Mouse (Mus musculus) A20 (cell line): ENCODE data around the gene Ntng1.

ENCODE experiments used
- DNase-seq: peaks from one replicate; pipeline ENCODE4 v3.0.0-alpha.2; 2011; ENCODE audit warnings: low read depth, low spot score

Gene Ntng1

DNA sequence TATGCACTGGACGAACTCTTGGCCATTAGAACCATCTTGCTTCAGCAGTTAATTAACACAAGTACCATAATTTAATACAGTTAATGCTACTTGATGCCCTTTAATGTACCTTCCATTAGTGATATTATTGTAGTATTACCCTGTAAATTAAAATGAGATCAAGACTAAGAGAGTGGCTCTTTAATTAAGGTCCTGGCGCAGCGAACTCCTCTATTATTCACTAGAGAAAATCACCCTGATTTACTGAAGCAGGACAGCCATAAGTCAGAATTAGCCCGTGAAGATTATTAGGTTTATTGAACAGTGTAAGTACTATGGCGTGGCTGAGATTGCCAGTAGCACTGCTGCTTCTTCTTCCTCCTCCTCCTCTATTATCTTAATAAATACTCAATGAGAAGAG lies 212.8 kb downstream of the Ntng1 start:
- DNase-seq, result no peak

- DNase-seq, result no peak
These were observed 220.0 kb downstream of the Ntng1 start for GRCm38 (mm10) chr3:109923788-109924187.

DNA sequence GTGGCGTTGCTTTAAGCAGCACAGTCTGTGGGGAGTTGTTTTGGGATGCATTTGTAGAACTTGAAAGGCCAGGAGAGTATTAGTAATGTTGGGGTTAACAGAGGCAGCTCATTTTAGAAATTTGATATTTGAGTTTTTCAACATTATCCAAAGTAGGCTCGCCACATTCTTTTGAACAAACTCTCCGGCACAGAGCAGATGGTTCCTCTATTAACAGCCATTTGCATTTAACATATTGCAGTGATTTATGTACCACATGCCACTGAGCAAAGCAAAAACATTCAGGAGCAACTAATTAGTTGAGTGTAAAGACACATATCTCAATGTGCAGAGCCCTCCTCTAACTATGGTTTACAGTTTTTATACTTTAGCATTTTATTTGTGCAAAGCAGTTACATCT lies 224.8 kb downstream of the Ntng1 start:
- no peak for DNase-seq

- no peak for DNase-seq
These were observed 225.7 kb downstream of the Ntng1 start for GRCm38 (mm10) chr3:109917926-109918694.

GRCm38 (mm10) chr3:109917077-109917476 lies 226.7 kb downstream of the Ntng1 start:
- DNase-seq, result no peak

- no peak for DNase-seq
These were observed 229.6 kb downstream of the Ntng1 start for GRCm38 (mm10) chr3:109914226-109914625.

DNA sequence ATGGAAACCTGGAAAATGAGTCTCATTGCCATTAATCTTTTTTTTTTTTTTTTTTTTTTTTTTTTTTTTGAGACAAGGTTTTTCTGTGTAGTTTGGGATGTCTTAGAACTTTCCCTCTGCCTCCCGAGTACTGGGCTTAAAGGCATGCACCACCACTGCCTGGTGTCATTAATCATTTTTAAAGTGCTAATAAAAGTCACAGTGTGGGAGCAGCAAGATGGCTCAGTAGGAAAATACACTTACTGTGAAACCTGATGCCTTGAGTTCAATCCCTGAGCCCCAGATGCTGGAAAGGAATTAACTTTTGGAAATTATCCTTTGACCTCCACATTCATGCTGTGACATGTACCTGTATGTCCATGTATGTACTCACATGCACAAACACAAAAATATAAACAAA lies 253.2 kb downstream of the Ntng1 start:
- DNase-seq, result no peak

DNA sequence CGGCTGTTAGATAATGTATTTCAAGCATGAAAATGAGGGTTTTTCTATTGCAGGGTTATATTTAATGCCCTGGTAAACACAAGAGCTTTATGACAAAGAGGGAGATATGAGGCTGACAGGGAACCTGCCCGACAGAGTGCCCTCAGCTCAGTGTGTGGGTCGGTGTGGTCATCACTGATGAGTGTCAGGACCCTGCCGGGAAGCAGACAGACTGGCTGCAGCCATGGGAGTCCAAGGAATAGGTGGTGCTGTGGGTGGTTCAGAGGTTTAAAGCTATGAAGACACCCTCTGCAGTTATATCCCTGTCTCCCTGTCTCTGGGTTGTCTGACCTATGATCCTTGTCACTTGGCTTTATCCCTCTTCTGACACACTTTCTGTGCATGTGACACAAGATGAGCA lies 258.1 kb downstream of the Ntng1 start:
- DNase-seq, result no peak

- no peak for DNase-seq
These were observed 264.8 kb downstream of the Ntng1 start for GRCm38 (mm10) chr3:109879061-109879460.

GRCm38 (mm10) chr3:109871986-109872385 lies 271.8 kb downstream of the Ntng1 start:
- DNase-seq, result no peak

DNA sequence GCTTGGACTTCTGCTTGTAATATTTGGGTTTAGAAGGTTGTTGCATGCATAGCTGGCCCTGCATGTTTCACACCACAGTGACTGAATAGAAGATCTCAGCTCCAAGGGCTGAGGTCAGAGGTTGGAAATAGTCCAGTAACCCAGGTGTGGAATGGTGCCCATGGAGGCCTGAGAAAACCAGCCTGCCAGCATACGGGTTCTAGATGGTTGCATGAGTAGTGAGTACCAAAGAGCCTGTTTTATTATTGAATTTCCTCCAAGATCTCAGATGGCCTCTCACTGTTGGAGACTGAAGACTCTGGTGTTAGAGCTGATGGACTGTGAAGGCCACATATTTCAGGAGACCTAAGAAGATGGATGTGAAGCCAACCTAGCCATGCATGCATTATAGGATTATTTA lies 285.5 kb downstream of the Ntng1 start:
- DNase-seq, result no peak

- DNase-seq, result no peak
These were observed 289.2 kb downstream of the Ntng1 start for GRCm38 (mm10) chr3:109854449-109855155.

- no peak for DNase-seq
These were observed 297.2 kb downstream of the Ntng1 start for GRCm38 (mm10) chr3:109846660-109847059.

- DNase-seq, result no peak
These were observed 318.0 kb downstream of the Ntng1 start for GRCm38 (mm10) chr3:109825806-109826205.

DNA sequence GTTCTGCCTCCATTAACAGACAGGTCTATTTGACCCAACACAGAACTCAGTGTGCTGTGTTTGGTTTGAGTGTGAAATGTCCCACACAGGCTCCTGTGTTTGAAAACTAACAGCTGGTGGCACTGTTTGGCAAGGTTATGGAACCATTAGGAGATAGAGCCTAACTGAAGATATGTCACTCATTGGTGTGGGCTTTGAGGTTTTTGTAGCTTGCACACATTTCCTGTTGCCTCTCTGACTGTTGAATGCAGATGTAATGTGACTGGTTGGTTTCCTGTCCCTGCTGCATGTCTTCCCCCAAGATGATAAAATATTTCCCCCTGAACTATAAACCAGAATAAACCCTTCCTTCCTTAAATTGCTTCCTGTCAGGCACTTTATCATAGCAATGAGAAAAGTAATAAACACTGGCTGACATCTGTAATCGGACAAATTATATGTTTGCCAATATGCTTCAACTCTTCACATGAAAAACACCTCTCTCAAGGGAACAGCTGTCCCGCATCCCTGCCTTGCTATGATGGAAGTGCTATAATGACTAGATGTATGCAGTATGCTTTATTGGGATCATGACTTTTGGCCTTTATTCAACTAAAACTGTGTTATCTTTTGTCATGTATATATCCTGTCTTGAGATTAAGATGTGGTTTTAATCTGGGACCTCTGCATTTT lies 320.9 kb downstream of the Ntng1 start:
- no peak for DNase-seq

- no peak for DNase-seq
These were observed 324.8 kb downstream of the Ntng1 start for GRCm38 (mm10) chr3:109818821-109819685.

DNA sequence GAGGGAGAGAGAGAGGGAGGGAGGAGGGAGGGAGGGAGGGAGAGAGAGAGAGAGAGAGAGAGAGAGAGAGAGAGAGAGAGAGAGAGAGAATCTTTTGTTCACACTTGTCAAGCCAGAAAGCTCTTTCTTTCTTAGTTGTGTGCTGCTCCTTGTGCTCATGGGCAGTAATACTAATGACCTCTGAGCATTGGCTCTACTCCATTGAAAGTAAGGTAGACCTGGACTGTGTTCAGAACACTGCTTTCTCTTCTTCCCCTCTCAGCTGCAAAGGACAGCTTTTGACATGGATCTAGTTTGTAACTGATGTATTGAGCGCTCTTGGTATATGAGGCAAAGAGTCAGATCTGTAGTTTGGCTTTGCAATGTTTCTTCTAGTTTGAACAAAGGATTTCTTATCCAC lies 334.7 kb downstream of the Ntng1 start:
- no peak for DNase-seq

DNA sequence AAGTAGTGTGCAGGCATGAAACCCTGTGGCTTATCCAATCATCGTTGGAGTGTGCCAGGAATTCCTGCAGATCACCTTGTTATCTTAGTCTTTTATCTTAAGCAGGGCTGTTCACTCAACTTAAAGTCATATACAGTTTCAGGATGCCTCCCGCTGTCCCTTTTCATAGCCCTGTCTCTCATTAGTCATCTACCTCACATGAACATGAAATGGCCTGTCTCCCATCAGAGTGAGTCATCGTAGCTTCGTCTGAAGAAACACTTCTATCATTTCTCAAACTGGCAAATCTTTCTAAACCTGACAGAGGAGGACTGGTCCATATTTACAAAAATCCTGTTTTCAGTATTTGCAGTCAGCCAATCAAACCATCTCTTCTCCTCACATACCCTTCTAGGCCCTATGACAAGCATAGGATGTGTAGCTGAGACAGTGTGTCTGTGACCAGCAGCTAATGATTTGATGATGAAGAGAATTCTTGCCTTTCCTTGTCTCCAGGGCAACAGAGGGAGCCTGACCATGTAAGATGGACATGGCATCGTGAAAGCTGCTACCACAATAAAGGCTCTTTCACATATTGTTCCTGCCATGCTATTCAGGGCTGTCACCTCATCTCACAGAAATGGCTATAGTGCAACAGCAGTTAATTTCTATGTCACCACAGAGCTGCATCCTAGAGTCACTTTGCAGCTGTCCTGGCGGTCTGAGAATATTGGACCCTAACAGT lies 336.4 kb downstream of the Ntng1 start:
- no peak for DNase-seq

- DNase-seq, result no peak
These were observed 339.7 kb downstream of the Ntng1 start for GRCm38 (mm10) chr3:109804145-109804544.

DNA sequence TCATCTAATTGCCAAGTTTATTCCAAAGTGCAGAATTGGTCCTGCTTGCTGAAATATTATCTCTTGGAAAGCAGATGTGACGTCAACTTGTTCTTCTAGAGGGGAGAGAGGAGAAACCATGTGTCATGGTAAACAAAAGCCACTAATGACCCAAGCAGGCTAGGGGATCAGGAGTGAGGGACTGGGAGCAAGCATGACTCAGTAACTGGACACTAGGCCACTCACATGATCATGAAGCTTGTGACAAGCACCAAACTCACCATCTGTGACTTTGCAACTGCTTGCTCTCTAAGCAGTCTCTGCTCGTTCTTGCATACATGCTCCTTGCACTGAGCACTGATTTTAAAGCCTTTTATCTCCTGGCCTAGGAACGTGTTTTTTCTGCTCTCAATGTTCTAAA lies 340.2 kb downstream of the Ntng1 start:
- no peak for DNase-seq

DNA sequence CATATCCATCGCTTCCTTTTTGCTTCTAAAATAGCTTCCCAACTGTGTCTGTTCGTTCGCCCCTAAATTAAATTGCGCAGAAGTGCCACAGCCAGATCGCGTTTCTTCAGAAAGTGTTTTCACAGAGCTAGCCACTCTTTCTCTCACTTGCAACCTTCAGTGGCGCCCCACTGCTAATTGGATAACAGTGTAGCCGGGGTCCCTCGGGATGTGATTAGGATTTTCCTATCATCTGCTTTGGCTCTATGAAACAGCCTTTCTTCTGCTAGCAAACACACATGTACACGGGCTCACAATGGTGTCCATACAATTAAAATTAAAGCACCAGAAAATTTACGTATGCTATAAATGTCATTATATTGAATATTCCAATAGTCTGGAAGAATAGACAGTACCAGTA lies 346.5 kb downstream of the Ntng1 start:
- DNase-seq, result no peak
